Mouse (Mus musculus): Measurements from ENCODE around the gene Sall4. TPM values are rescaled to one million over a fixed set of nuclear protein-coding genes. Genes with fewer than 3 reads are reported as not detected.
A peak's percentile ranks its signal among the peaks of the same experiment; 100 is the strongest.
"Not testable (repeated sequence)": the region's sequence is repeated elsewhere in the genome, so short reads cannot be mapped to it uniquely, and the experiment has no call there.

The Sall4 gene
- total RNA-seq, 4 experiments from 2014 or later, result 0.39 to 0.66 TPM; not detected in 2

DNA sequence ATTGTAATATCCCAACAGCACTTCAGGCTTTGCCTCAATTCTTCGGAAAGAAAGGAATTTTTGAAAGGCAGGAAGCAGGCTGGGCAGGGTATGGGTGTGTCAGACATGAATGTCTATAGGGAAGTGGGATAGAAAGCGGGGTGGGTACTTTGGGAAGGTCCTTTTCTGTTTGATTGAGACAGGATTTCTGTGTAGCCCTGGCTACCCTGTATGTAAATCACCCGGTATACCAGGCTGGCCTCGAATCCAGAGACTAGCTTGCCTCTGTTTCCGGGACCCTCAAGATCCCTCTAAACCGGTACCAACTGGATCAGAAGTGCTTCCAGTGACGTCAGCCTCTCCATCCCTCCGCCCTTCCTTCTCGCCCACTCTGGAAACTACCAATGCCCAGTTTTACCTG is 6.6 kb downstream of the Sall4 start:
- DNase-seq (ENCODE audit: low spot score in 2 of 2), result no peak

DNA sequence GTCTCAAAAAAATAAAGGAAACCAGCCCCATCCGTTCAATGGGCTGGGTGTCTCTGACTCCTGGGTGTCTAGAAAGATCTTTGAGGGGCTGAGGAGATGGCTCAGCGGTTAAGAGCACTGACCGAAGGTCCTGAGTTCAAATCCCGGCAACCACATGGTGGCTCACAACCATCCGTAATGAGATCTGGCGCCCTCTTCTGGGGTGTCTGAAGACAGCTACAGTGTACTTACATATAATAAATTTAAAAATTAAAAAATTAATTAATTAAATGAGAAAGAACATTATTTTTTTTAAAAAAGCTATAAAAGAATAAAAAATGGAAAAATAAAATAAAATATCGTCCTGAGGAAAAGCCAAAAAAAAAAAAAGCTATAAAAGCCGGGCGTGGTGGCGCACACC is 23.3 kb downstream of the Sall4 start:
- not testable (repeated sequence) for DNase-seq (ENCODE audit: low spot score in 2 of 2)

DNA sequence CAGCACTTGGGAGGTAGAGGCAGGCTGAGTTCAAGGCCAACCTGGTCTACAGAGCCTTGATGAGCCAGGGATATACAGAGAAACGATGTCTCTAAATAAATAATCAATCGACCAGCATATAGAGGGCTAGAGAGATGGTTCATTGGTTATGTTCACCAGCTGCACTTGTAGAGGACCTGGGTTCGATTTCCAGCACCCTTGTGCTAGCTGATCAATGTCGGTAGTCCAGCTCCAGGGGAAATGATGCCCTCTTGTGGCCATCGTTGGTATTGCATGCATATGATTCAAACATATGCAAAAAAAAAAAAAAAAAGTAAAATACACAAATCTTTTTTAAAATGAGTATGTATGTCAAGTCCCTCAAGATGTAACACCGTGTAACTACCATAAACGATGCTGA is 25.1 kb downstream of the Sall4 start:
- DNase-seq (ENCODE audit: low spot score in 2 of 2), result peak in 1 of 2 experiments; percentile 58

DNA sequence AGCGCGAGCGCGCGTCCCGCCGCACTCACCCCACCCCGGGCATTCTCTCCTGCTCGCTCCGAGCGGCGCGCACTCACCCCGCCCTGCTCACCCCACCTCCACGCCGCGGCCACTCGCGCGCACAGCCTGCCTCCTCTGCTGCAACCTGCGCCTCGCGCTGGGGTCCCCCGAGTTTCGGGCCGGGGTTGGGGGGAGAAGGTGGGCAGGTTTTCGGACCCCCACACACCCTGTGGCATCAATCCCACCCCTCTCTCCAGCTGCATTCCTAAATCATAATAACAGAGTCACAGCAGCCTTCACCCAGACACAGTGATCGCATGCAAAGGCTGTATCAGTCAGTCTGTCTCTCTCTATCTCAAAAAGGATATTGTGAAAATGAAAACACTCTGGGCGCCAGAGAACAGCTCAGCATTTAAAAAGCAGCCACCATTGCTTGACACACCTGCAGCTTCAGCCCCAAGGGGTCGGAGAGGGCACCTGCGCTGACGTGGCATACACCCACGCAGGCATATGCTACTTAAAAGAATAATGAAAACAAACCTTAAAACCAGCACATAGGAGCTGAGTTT is 25.6 kb downstream of the Sall4 start, which contains the start of gene Atp9a:
TSS of gene Atp9a (minus strand) at position 351 of the 569 bp plus-strand sequence.
- DNase-seq (ENCODE audit: low spot score in 2 of 2), result peak; percentile 61 to 73

DNA sequence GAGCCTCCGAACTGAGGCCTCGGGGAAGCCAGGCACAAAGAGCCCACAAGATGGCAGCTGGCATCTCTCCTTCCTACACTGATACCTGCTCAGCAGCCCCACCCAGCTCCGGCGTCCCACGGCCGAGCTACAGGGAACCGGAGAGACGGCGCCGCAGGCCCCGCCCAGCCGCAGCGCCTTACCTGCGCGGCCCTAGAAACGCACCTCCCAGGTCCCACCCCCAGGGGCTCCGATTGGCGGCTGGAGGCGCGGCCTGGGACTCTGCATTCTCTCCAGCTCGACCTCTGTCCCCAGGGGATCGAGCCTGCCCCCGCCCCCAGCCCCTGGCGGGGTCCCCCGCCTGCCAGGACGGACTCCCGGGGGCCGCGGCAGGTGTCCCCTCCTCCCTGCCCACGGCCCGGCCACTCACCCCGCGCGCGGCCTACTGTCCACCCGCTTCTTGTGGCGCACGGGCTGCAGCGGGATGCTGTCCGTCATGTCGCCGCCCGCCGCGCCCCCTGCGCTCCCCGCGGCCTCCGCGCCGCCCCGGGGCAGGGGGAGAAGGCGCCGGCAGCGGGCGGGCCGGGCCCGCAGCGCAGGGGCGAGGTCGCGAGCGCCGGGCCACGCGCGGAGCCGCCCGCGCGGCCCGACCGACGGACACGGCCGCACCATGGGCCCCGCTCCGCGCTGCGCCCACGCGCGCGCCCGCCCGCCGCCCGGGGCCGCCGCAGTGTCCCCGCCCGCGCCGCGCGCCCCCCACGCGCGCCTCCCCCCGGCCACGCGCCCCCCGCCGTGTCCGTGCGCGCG is 26.3 kb downstream of the Sall4 start:
- peak; percentile 60 to 89 for DNase-seq (ENCODE audit: low spot score in 2 of 2)

DNA sequence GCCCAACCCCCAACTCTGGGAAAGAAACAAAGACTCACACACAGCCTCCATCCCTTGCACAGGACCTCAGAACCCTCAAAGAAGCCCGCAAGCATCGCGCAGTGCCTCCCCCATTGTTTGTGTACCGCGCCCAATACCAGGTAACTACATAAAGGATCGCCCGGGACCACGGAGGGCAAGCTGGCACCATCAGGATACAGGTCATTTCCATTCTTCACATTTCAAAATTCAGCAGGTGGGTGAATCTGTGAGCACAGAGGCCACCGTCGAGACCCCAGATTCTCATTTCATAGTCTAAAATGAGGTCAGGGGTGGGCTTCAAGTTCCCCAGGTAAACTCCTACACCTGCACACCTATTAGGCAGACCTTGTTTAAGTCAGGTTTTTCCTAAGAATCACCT is 27.2 kb downstream of the Sall4 start:
- no peak for DNase-seq (ENCODE audit: low spot score in 2 of 2)

DNA sequence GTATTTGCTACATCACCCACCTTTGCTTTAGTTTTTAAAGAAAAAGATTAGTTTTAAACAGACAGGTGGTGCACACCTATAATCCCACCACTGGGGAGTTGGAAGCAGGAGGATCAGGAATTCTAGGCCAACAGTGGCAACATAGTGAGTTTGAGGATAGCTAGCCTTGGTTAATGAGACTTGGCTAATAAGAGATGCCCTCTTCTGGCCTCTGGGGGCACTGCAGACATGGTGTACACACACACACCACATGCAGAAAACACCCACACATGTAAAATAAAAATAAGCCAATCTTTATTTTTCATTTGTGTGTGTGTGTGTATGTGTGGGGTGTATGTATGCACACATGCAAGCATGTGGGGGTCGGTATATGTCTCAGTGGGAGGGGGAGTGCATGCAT is 28.9 kb downstream of the Sall4 start:
- no peak for DNase-seq (ENCODE audit: low spot score in 2 of 2)

DNA sequence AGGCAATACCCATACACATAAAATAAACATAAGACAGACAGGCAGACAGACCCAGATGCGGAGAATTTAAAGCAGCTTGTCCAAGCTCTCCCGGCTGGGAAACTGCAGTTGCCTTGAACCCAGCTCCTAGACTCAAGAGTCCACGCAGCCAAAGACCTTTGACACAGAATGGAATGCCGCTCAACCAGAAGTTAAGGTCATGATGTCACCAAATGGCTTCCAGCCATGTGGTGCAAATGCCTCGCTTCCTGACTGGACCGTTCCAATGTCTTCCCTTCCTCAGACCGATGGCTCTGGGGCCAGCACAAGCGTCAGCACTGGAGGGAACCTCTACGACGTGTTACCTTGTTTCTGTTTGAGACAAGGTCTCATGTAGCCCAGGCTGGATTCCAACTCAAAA is 29.9 kb downstream of the Sall4 start:
- no peak for DNase-seq (ENCODE audit: low spot score in 2 of 2)

DNA sequence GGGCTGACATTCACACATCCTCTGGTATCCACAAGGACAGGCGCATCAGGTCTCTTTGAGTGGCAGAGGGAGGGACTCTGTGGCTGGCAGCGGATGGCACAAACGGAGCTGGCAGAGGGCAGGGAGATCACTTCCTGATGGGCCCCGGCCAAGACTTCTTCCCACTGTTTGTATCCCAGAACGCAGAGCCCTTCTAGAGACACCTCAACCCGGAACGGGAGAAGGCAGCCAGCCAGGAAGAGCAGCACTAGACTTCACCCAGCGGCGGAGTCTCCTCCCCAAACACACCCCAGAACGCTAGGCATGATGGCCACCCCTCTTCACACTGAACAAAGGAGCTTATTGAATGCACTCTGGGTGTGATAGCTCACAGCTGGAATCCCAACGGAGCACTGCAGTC is 33.7 kb downstream of the Sall4 start:
- DNase-seq (ENCODE audit: low spot score in 2 of 2), result no peak

DNA sequence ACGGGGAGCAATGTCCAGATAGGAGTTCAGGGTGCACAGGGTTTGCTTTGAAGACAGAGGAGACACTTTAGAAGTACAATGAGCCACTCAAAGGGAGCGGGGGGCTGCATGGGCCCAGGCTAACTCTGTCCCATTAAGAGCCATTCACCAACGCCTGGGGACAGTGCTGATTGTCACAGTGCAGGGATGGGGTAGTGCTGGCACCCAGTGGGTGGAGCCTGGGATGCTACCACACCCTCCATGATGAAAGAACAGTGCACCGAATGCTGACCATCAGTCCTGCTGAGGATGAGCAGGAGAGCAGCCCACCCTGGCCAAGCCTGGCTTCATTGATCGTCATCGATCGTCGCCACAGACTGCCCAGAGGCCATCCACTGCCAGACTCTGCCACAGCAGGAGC is 36.5 kb downstream of the Sall4 start:
- DNase-seq (ENCODE audit: low spot score in 2 of 2), result no peak

DNA sequence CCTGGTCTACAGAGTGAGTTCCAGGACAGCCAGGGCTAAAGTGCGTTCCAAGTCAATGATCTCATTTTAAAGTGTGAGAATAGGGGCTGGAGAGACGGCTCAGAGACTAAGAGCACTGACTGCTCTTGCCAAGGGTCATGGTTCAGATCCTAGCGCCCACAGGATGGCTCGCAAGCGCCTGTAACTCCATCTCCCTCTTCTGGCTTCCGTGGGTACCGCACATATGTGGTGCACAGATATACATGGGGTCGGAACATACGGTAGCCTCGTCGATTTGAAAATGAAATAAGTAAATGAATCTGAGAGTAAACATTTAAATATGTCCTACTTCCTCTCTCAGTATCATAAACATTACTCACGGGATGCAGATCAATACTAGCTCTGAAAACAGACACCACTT is 38.0 kb downstream of the Sall4 start:
- DNase-seq (ENCODE audit: low spot score in 2 of 2), result no peak

DNA sequence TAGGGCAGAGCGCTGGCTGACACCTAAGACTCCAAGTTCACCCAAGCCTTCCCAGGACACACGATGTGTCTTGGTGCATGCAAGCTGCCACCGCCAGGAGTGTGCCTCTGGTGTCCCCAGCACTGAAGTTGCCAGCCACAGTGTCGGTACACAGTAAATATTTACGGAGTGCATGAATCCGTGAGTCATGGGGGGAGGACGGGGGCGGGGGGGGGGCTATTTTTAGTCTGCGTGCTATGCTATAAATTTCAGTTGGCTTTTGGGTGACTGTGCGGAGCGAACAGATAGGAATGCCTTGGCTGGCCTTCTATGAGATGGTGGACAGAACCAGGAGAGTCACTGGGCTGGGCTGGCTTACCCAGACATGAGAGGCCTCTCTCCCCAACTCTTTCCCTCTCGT is 39.7 kb downstream of the Sall4 start:
- DNase-seq (ENCODE audit: low spot score in 2 of 2), result no peak

DNA sequence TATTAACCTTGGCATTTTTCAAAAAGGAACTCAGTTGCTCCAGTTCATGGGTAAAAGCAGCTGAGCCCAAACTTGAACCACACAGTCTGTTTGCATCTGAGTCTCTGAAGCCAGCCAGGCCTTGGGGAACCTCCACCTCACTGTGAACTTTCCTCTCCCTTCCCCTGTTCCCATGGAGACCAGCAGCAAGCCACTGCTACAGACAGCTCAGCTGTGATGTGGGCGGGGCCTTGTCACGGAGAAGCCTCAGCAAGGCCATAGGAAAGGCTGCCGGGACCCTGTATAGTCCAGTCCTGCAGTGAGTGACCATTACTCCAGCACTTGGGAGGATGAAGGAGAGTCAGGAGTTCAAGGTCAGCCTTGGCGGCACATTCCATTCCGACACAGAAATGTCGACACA is 41.7 kb downstream of the Sall4 start:
- peak in 1 of 2 experiments; percentile 53 for DNase-seq (ENCODE audit: low spot score in 2 of 2)

DNA sequence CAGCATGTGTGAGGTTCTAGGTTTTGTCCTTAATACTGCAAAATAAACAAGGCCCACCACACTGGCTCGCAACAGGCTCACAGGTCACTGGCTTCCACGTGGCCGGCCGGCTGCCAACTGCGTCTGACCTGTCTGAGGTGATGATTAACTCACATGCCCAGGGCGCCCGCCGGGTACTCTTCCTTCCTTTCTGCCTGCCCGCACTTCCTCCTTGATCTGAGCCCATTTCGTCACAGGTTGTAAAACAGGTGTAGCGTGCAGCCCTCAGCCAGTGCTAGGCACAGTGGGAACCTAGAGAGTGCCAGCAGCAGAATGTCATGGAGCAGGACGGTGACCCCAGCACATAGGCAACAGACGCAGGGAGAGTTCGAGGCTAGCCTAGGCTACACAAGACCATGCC is 46.4 kb downstream of the Sall4 start:
- DNase-seq (ENCODE audit: low spot score in 2 of 2), result no peak

DNA sequence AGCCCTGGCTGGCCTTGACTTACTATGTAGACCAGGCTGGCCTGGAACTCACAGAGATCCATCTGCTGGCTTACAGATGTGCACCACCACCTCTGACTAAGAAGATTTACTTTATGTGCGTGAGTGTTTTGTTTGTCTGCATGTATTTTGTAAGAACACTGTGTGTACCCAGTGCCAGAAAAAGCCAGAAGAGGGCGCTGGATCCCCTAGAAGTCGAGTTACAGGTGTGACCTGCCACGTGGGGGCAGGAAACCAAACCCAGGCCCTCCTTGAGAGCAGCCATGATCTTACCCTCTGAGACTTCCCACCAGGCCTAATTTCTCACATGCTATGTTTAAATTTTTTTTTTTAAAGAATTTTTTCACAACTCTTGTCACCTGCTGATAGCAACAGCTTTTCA is 48.0 kb downstream of the Sall4 start:
- no peak for DNase-seq (ENCODE audit: low spot score in 2 of 2)

DNA sequence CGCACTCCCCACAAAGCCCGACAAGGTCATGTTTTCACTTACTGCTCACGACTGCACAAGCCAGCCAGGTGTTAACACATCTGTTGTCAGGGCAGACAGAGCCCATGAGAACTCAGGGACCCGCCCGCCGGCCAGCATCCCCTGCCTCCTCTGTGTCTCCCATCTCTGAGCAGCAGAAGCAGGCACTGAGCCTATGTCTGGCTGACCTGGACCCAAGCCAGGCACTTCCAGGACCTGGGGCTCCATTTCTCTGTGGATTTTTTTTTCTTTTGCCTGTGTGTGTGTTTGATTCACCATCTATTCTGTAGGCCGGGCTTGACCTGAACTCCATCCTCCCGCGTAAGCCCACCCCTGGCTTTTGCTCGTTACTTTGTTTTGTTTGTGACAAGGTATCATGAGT is 49.0 kb downstream of the Sall4 start:
- DNase-seq (ENCODE audit: low spot score in 2 of 2), result no peak

DNA sequence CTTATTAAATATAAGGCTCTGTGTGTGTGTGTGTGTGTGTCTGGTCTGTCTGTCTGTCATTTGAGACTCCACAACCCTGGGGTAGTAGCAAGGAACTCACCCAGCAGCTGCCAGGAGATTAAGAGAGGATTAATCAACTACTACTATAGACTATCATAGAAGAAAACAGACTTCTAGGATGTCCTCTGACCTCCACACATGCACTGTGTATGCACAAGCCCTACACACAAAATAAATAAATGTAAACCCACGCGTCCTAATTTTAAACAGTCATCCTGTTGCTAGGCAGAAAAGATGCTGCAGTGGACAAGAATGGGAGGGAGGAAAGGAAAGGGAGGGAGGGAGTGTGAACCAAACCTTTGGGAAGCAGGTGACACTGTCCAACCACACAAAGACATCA is 49.5 kb downstream of the Sall4 start:
- no peak for DNase-seq (ENCODE audit: low spot score in 2 of 2)

DNA sequence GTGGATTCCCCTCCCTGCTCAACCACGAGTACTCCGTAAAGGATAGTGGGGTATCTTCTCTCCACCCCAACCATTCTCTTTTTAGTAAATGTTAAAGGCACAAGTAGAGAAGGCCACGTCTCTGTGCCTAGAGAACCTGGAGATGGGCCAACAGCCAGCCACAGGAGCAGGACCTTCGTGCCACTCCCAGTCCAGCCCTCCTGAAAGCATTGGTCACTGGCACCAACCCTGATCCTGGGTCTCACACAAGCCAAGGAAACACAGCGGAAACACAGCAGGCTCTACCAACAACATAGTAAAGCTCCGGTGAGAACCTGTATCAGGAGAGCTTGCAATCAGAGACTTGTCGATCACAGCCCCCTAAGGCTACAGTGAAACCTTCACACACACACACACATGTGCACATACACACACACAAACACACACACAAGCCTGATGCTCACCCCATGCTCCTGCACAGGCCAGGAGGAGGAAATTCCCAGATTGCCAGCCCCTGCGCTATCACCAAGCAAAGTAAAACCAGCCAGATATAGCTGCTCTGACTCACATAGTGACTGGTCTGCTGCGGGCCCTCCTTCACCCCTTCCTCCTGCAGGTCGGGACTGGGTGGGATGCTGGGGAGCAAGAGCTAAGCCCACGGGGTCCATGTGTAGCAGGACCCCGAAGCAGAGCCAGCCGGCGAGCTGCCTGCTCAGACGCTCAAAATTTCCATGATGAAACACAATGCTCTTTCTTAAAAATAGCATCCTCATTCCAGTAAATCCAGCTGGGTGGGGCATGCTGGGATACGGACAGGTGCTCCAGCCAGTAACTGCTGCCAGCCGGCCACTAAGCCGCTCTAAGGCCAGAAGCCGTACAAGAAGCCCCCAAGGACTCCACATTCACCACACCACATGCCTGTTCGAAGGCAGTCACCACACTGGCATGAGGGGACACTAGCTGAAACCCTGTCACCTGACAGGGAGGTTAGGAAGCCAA is 55.3 kb downstream of the Sall4 start:
- no peak for DNase-seq (ENCODE audit: low spot score in 2 of 2)

DNA sequence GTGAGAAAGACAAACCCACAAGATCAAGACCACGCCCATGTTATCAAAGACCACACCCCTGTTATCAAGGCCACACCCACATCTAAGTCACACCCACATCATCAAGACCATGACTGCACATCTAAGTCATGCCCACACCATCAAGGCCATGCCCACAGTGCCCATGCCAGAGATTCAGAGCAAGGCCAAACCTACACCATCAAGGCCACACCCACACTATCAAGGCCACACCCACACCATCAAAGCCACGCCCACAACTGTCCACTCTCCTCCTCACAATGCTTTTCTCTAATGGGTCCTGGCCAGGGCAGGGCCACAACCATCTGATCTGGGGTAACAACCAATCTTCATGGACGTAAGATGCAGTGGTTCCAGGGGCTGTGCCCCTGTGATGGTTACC is 56.8 kb downstream of the Sall4 start:
- DNase-seq (ENCODE audit: low spot score in 2 of 2), result no peak

DNA sequence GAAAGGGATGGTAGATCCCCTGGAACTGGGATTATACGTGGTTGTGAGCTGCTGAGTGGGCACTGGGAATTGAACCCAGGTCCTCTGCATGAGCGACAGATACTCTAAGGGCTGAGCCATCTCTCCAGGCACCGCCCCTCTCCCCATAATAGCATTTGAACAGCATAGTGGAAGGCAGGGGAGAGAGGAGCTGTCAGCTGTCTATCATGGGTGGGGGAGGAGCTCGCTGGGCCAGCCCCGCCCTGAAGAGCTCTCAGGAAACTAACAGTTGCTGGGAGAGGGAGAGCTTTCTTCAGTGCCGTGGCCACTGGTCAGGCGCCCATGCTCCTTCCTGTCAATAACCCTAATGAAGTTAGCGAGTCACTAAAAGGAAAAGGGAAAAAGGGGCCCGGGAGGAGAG is 60.0 kb downstream of the Sall4 start:
- no peak for DNase-seq (ENCODE audit: low spot score in 2 of 2)

DNA sequence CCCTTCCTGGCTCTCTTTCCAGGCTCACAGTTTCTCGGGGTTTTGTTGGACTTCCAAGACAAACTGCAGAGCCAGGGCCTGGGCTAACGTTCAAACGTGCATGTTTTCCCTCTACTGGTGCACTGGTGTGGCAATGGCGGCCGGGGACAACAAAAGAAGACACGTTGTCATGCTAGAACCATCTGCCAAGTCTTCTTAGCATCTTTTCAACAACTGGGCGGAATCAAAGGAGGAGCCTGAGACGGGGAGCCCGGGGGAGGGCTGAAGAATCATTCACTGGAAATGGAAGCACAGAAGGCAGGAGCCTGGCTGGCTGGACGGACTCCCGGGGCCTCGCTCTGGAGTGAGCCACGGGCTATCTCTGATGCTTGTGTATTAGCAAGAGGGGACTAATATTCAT is 65.5 kb downstream of the Sall4 start:
- DNase-seq (ENCODE audit: low spot score in 2 of 2), result peak in 1 of 2 experiments; percentile 56

Data from left cerebral cortex, adult 8-10 months (tissue).